Comparison of ENCODE assay signal across 8 mouse cellular contexts in genomic region chr15:83474466-83474836, GRCm38 (mm10). TPM values are rescaled to one million over a fixed set of nuclear protein-coding genes. Genes with fewer than 3 reads are reported as not detected.
DNase-seq lines count a peak whose midpoint lies in the region; ATAC-seq and TF ChIP-seq lines count a peak whose summit lies in the region.

No protein-coding gene starts in this region.

- H3K4me2 ChIP-seq in liver, embryonic 11.5 days: peak overlapping the region; percentile 53

- peak overlapping the region; percentile 34; the same call in 1 of the 2 replicates for H3K27ac ChIP-seq in heart, adult 2 months
- H3K27ac ChIP-seq in bone marrow, adult 2 months (ENCODE audit: control insufficient read depth, insufficient read depth, low read depth, low read length, poor library complexity): peak overlapping the region; percentile 63
- H3K27ac ChIP-seq in liver, embryonic 11.5 days (ENCODE audit: low read depth, low read length): no peak overlapping the region
- H3K27ac ChIP-seq in forebrain, embryonic 10.5 days: no peak overlapping the region

- ATAC-seq in liver, embryonic 11.5 days (replicated peaks; ENCODE audit: low FRiP score): peak; percentile 75

- H3K27me3 ChIP-seq in heart, adult 2 months (ENCODE audit: control insufficient read depth, insufficient read depth, low read length): no peaks in the 10 kb centered on the region
- peaks cover 2% of the 10 kb centered on the region; the same call in 1 of the 2 replicates for H3K27me3 ChIP-seq in liver, embryonic 11.5 days (replicated peaks; ENCODE audit: control insufficient read depth, insufficient read depth, low read length)
- no peaks in the 10 kb centered on the region for H3K27me3 ChIP-seq in forebrain, embryonic 10.5 days (ENCODE audit: poor library complexity, severe bottlenecking)

- no peak for TF ChIP-seq CTCF in heart, adult 2 months (IDR thresholded peaks at IDR 0.05)
- no peak for TF ChIP-seq CTCF in bone marrow, adult 2 months (IDR thresholded peaks at IDR 0.05; ENCODE audit: control insufficient read depth, insufficient read depth, low read length)

- H3K4me1 ChIP-seq in heart, adult 2 months (ENCODE audit: control insufficient read depth, insufficient read depth, low read length): peaks cover 19% of the 10 kb centered on the region
- peaks cover 19% of the 10 kb centered on the region for H3K4me1 ChIP-seq in bone marrow, adult 2 months (ENCODE audit: control insufficient read depth, insufficient read depth, low read length)
- H3K4me1 ChIP-seq in liver, embryonic 11.5 days (replicated peaks; ENCODE audit: control insufficient read depth, insufficient read depth, low read length): peaks cover 13% of the 10 kb centered on the region
- H3K4me1 ChIP-seq in forebrain, embryonic 10.5 days: peaks cover 18% of the 10 kb centered on the region

- no peak overlapping the region for H3K4me3 ChIP-seq in heart, adult 2 months
- H3K4me3 ChIP-seq in bone marrow, adult 2 months (replicated peaks; ENCODE audit: control insufficient read depth, low read depth, low read length): no peak overlapping the region
- no peak overlapping the region for H3K4me3 ChIP-seq in liver, embryonic 11.5 days (ENCODE audit: low read depth, low read length)
- no peak overlapping the region for H3K4me3 ChIP-seq in forebrain, embryonic 10.5 days

- WGBS in heart, adult 2 months: 35% methylated on average over 5 of the region's 5 CpGs
- 17% methylated on average over 5 of the region's 5 CpGs for WGBS in bone marrow, adult 2 months
- WGBS in liver, embryonic 11.5 days: 25% methylated on average over 5 of the region's 5 CpGs
- WGBS in forebrain, embryonic 10.5 days: 45% methylated on average over 5 of the region's 5 CpGs

- H3K79me2 ChIP-seq in heart, adult 2 months (replicated peaks; ENCODE audit: control insufficient read depth, insufficient read depth, low read length): no peaks in the 10 kb centered on the region

- TF ChIP-seq EP300 in heart, adult 2 months (IDR thresholded peaks at IDR 0.05; ENCODE audit: insufficient read depth, low read depth, low read length): no peak

- no peak overlapping the region for H3K9ac ChIP-seq in heart, adult 2 months (ENCODE audit: low read depth, low read length)
- peak overlapping the region; percentile 30; the same call in 1 of the 2 replicates for H3K9ac ChIP-seq in liver, embryonic 11.5 days (ENCODE audit: low read depth, low read length)

- TF ChIP-seq POLR2A in heart, adult 2 months (IDR thresholded peaks at IDR 0.05; ENCODE audit: insufficient read depth, low read depth, low read length): no peak
- TF ChIP-seq POLR2A in bone marrow, adult 2 months (IDR thresholded peaks at IDR 0.05; ENCODE audit: borderline replicate concordance, control insufficient read depth, low read depth, low read length): no peak

- no peaks in the 10 kb centered on the region for H3K36me3 ChIP-seq in heart, adult 2 months (ENCODE audit: control insufficient read depth, insufficient read depth, low read length)
- no peaks in the 10 kb centered on the region for H3K36me3 ChIP-seq in liver, embryonic 11.5 days (ENCODE audit: control insufficient read depth, insufficient read depth, low read length)
- no peaks in the 10 kb centered on the region for H3K36me3 ChIP-seq in forebrain, embryonic 10.5 days (replicated peaks)

- intact Hi-C loops in heart, adult 2 months (cut with DNase I): loop anchor here (10.0 kb wide), 1 partner anchor 60 kb away; no protein-coding TSS in a partner anchor

- no peak for DNase-seq in heart, adult 2 months
- no peak for DNase-seq in heart, adult 8-10 months (ENCODE audit: low spot score)
- DNase-seq in B cell, adult 2 months: peak; percentile 20 to 24
- DNase-seq in liver, embryonic 11.5 days (ENCODE audit: low spot score): no peak
- DNase-seq in left cerebral cortex, adult 8-10 months (ENCODE audit: low spot score in 2 of 2): no peak
- DNase-seq in forebrain, embryonic 10.5 days (ENCODE audit: extremely low spot score, low spot score): no peak
- no peak for DNase-seq in cerebellum, postnatal 4 days (ENCODE audit: low spot score in 2 of 2)

- H3K9me3 ChIP-seq in liver, embryonic 11.5 days (ENCODE audit: control insufficient read depth, low read length): no peaks in the 10 kb centered on the region
- H3K9me3 ChIP-seq in forebrain, embryonic 10.5 days: no peaks in the 10 kb centered on the region

RNA-seq across cellular contexts. Expression of gene Pacsin2, which starts 10.0 kb away (rescaled TPM):
- total RNA-seq in heart, adult 2 months (2021): 100 to 1,000 TPM; 200 to 246 TPM
- 111 and 169 TPM in 2 replicates for polyA plus RNA-seq in heart, adult 2 months (2012; rRNA removed)
- total RNA-seq in heart, adult 8-10 months (2022): 100 to 1,000 TPM; 209 to 267 (median 247) TPM
- polyA plus RNA-seq in bone marrow, adult 2 months (2011; ENCODE audit: insufficient read depth, insufficient read length, low replicate concordance, missing spikeins): 47.6 and 48.2 TPM in 2 replicates
- polyA plus RNA-seq in liver, embryonic 11.5 days (2014; fragmentation: Nextera tagmentation; extraction: Ambion mirVana): 82.9 and 89.3 TPM in 2 replicates
- 100 to 1,000 TPM in 2 of 4 experiments, 10 to 100 TPM in 2; 86.2 to 103 (median 98.5) TPM for total RNA-seq in left cerebral cortex, adult 8-10 months (2022)
- polyA plus RNA-seq in forebrain, embryonic 10.5 days (2016; fragmentation: Nextera tagmentation; extraction: Ambion mirVana): 55.4 and 57.8 TPM in 2 replicates

RNA-seq across cellular contexts. Expression of gene Ttll1, which starts 36.2 kb away (rescaled TPM):
- 10 to 100 TPM; 52.1 to 62.9 TPM for total RNA-seq in heart, adult 2 months (2021)
- 37.6 and 41.3 TPM in 2 replicates for polyA plus RNA-seq in heart, adult 2 months (2012; rRNA removed)
- 10 to 100 TPM; 51.7 to 73.3 (median 59.8) TPM for total RNA-seq in heart, adult 8-10 months (2022)
- polyA plus RNA-seq in bone marrow, adult 2 months (2011; ENCODE audit: insufficient read depth, insufficient read length, low replicate concordance, missing spikeins): 2.4 and 5.1 TPM in 2 replicates
- polyA plus RNA-seq in liver, embryonic 11.5 days (2014; fragmentation: Nextera tagmentation; extraction: Ambion mirVana): 12.6 and 14.5 TPM in 2 replicates
- 10 to 100 TPM; 48.1 to 53.0 (median 49.1) TPM for total RNA-seq in left cerebral cortex, adult 8-10 months (2022)
- polyA plus RNA-seq in forebrain, embryonic 10.5 days (2016; fragmentation: Nextera tagmentation; extraction: Ambion mirVana): 33.3 and 33.7 TPM in 2 replicates

RNA-seq across cellular contexts. Expression of gene Bik, which starts 52.2 kb away (rescaled TPM):
- 10 to 100 TPM in 1 of 2 experiments, 1 to 10 TPM in 1; 8.3 to 10.9 TPM for total RNA-seq in heart, adult 2 months (2021)
- 11.7 and 21.8 TPM in 2 replicates for polyA plus RNA-seq in heart, adult 2 months (2012; rRNA removed)
- 10 to 100 TPM in 1 of 4 experiments, 1 to 10 TPM in 3; 7.6 to 12.5 (median 9.4) TPM for total RNA-seq in heart, adult 8-10 months (2022)
- 3.3 and 4.9 TPM in 2 replicates for polyA plus RNA-seq in bone marrow, adult 2 months (2011; ENCODE audit: insufficient read depth, insufficient read length, low replicate concordance, missing spikeins)
- 4.0 and 5.6 TPM in 2 replicates for polyA plus RNA-seq in liver, embryonic 11.5 days (2014; fragmentation: Nextera tagmentation; extraction: Ambion mirVana)
- under 1 TPM in 3 of 4 experiments, not detected in 1; 0.40 to 0.70 (median 0.54) TPM for total RNA-seq in left cerebral cortex, adult 8-10 months (2022)
- 2.1 and 2.3 TPM in 2 replicates for polyA plus RNA-seq in forebrain, embryonic 10.5 days (2016; fragmentation: Nextera tagmentation; extraction: Ambion mirVana)

Comparison
In these comparisons a context has a peak if more than half of its experiments do, and no peak if none do; other contexts are left out.
1. DNase-seq: peak in B cell, adult 2 months (2 of 2); none in heart, adult 2 months (0 of 2), heart, adult 8-10 months (single experiment), liver, embryonic 11.5 days (single experiment), left cerebral cortex, adult 8-10 months (0 of 2), forebrain, embryonic 10.5 days (single experiment) and cerebellum, postnatal 4 days (0 of 2).
2. H3K27ac ChIP-seq: peak in heart, adult 2 months (single experiment) and bone marrow, adult 2 months (single experiment); none in liver, embryonic 11.5 days (single experiment) and forebrain, embryonic 10.5 days (single experiment).